Mouse (Mus musculus): ENCODE data around the gene Capns1. TPM values are rescaled to one million over a fixed set of nuclear protein-coding genes. Genes with fewer than 3 reads are reported as not detected.

The Capns1 gene
- polyA plus RNA-seq, 1 experiment, result 819 TPM

DNA sequence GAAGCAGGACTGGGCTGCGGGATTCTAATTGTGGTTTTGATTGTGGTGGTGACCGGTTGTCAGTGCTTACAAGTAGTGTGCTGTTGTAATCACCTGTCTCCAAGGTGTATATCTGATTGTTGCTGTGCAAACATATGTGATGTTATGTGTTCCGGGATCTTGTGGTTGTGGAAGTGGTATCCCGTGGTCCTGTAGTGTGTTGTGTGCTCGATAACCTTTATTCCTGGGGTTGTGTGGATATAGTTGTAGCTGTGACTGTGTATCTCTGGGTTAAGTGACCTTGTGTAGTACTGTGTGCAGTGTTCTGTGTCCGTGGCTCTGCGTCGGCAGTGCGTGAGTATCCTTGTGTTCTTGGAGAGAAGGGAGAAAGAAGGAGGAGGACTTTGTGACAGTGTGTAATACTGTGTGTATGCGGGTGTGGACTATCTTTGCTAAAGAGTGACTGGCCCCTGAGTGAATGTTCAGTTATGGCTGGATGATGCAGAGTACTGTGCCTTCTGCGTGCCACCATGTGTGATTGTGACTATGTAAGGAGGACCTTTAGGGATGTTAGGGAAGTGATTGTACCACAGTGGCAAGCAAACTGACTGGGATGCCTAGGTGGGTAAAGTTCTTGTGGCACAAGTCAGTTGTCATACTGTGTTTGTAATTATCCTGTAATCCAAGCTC is 28.2 kb downstream of the Capns1 start:
- WGBS, result 5% methylated on average over 11 of the region's 11 CpGs
- H3K27me3 ChIP-seq (ENCODE audit: control insufficient read depth, insufficient read depth, low read length), result no peaks in the 10 kb centered on the region
- no peaks in the 10 kb centered on the region for H3K36me3 ChIP-seq (ENCODE audit: control insufficient read depth, insufficient read depth, low read length)
- peak overlapping the region; percentile 68 for H3K4me3 ChIP-seq (ENCODE audit: low read depth, low read length)
- TF ChIP-seq POLR2A (IDR thresholded peaks at IDR 0.05; ENCODE audit: low read depth, low read length), result no peak
- no peak for TF ChIP-seq CTCF (IDR thresholded peaks at IDR 0.05; ENCODE audit: extremely low read depth, insufficient read length, insufficient replicate concordance, low read depth, low read length)
- H3K27ac ChIP-seq (ENCODE audit: insufficient read depth, low read depth, low read length), result peak overlapping the region; percentile 86
- no peaks in the 10 kb centered on the region for H3K4me1 ChIP-seq (ENCODE audit: control insufficient read depth, insufficient read depth, insufficient read length, low read length)

DNA sequence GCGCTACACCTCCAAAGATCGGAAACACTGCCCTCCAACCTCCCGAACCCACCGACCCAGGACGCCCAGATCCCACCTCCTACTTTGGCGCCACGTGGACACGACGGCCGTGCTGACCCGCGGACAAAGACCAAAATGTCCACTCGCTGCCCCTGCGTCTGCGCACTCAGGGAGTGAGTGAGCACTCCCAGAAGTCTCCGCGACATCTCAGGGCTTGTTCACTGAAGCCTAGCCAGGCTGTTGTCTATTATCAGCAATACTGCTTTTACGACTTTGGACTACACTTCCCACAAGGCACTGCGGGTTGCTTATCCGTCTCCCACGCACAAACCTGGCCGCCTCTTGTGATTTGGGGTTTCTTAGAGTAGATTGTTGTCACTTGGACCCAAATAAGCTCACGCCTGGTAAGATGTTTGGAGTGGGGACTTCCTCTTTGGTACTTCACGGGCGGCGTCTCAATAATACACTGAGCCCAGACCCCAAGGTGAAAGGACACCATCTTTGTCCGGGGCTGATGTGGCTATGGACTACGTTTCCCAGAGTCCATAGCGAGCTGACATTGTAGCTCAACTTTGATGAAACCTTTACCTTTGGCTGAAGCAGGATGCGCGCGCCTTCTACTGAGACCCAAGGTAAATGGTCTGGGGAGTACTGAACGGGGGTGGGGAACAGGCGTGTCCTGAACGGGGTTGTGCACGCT is 28.9 kb downstream of the Capns1 start, which contains the start of gene Zfp146:
Zfp146 (minus strand) TSS at position 168 of the 700 bp plus-strand sequence.
- H3K36me3 ChIP-seq (ENCODE audit: control insufficient read depth, insufficient read depth, low read length), result no peaks in the 10 kb centered on the region
- H3K27ac ChIP-seq (ENCODE audit: insufficient read depth, low read depth, low read length), result peak within 1 kb of the TSS; percentile 86
- H3K27me3 ChIP-seq (ENCODE audit: control insufficient read depth, insufficient read depth, low read length), result no peaks in the 10 kb centered on the region
- H3K4me1 ChIP-seq (ENCODE audit: control insufficient read depth, insufficient read depth, insufficient read length, low read length), result no peaks in the 10 kb centered on the region
- H3K4me3 ChIP-seq (ENCODE audit: low read depth, low read length), result peak within 1 kb of the TSS; percentile 68
- WGBS, result under 1% methylated on average over 36 of the region's 36 CpGs
- TF ChIP-seq POLR2A (IDR thresholded peaks at IDR 0.05; ENCODE audit: low read depth, low read length), result peak; percentile 86
- TF ChIP-seq CTCF (IDR thresholded peaks at IDR 0.05; ENCODE audit: extremely low read depth, insufficient read length, insufficient replicate concordance, low read depth, low read length), result no peak

DNA sequence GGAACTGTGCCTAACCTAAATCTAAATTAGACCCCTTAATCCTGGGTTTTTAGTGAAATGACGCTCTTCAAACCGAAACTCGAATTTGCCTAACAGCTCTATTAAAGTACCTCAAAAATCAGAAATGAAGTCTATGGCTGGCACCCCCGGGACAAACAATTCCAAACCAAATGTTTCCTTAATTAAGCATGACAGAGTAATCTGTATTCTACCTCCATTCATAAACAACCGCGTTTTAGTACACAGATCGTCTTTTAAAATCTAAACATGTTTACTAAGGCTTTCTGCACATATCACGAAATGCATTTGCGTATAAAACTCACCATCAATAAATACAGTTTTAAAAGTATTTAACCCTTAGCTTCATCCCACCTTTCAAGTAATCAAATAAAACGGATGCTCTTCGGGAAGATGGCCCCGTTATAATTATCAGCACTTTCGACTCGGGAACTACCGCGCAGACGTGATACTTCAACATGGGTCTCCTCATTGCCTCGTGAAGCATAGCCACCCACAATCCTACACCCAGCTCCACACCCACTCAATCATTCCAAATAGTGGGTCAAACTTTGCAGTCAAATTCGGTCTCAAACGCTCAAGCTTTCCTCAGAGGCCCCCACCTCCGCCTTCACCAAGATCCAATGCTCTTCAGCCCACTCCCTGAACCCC is 29.6 kb downstream of the Capns1 start:
- Histone ChIP-seq H3K27me3 (ENCODE audit: control insufficient read depth, insufficient read depth, low read length) (no peaks in the 10 kb centered on the region), H3K4me3 (ENCODE audit: low read depth, low read length) (peak overlapping the region; percentile 68), H3K27ac (ENCODE audit: insufficient read depth, low read depth, low read length) (peak overlapping the region; percentile 38), H3K4me1 (ENCODE audit: control insufficient read depth, insufficient read depth, insufficient read length, low read length) (no peaks in the 10 kb centered on the region), H3K36me3 (ENCODE audit: control insufficient read depth, insufficient read depth, low read length) (no peaks in the 10 kb centered on the region)
- TF ChIP-seq CTCF (IDR thresholded peaks at IDR 0.05; ENCODE audit: extremely low read depth, insufficient read length, insufficient replicate concordance, low read depth, low read length) (no peak), POLR2A (IDR thresholded peaks at IDR 0.05; ENCODE audit: low read depth, low read length) (no peak)
- 1% methylated on average over 21 of the region's 21 CpGs for WGBS

GRCm38 (mm10) chr7:30164745-30165144 is 33.9 kb downstream of the Capns1 start:
- WGBS, result 98% methylated on average over 2 of the region's 2 CpGs
- peaks cover 32% of the 10 kb centered on the region for H3K36me3 ChIP-seq (ENCODE audit: control insufficient read depth, insufficient read depth, low read length)
- H3K4me3 ChIP-seq (ENCODE audit: low read depth, low read length), result no peak overlapping the region
- H3K4me1 ChIP-seq (ENCODE audit: control insufficient read depth, insufficient read depth, insufficient read length, low read length), result no peaks in the 10 kb centered on the region
- no peak overlapping the region for H3K27ac ChIP-seq (ENCODE audit: insufficient read depth, low read depth, low read length)
- no peaks in the 10 kb centered on the region for H3K27me3 ChIP-seq (ENCODE audit: control insufficient read depth, insufficient read depth, low read length)
- TF ChIP-seq CTCF (IDR thresholded peaks at IDR 0.05; ENCODE audit: extremely low read depth, insufficient read length, insufficient replicate concordance, low read depth, low read length), result no peak
- no peak for TF ChIP-seq POLR2A (IDR thresholded peaks at IDR 0.05; ENCODE audit: low read depth, low read length)

DNA sequence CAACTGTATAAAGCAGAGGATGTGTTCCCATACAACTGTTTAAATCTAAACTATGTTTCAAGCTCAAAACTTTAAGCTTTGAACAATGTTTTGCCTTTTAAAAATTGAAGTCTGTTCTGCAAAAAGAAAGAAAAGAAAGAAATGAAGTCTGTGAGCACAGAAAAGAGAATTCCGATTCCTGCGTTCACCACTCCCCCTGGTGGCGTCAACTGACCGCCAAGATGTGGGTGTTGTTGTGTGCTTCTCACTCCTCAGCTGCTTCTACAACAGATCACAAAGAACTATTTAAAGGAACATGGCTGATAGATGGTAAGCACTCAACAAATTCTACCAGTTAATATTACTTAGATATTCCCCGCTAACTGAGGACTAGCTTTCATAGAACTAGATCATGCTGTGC is 35.5 kb downstream of the Capns1 start:
- 97% methylated on average over 5 of the region's 5 CpGs for WGBS
- TF ChIP-seq CTCF (IDR thresholded peaks at IDR 0.05; ENCODE audit: extremely low read depth, insufficient read length, insufficient replicate concordance, low read depth, low read length) (no peak), POLR2A (IDR thresholded peaks at IDR 0.05; ENCODE audit: low read depth, low read length) (no peak)
- H3K4me1 ChIP-seq (ENCODE audit: control insufficient read depth, insufficient read depth, insufficient read length, low read length), result no peaks in the 10 kb centered on the region
- H3K27me3 ChIP-seq (ENCODE audit: control insufficient read depth, insufficient read depth, low read length), result no peaks in the 10 kb centered on the region
- H3K27ac ChIP-seq (ENCODE audit: insufficient read depth, low read depth, low read length), result no peak overlapping the region
- H3K36me3 ChIP-seq (ENCODE audit: control insufficient read depth, insufficient read depth, low read length), result peaks cover 42% of the 10 kb centered on the region
- no peak overlapping the region for H3K4me3 ChIP-seq (ENCODE audit: low read depth, low read length)

GRCm38 (mm10) chr7:30155507-30155906 is 43.1 kb downstream of the Capns1 start:
- peaks cover 23% of the 10 kb centered on the region for H3K36me3 ChIP-seq (ENCODE audit: control insufficient read depth, insufficient read depth, low read length)
- no peak overlapping the region for H3K27ac ChIP-seq (ENCODE audit: insufficient read depth, low read depth, low read length)
- H3K4me1 ChIP-seq (ENCODE audit: control insufficient read depth, insufficient read depth, insufficient read length, low read length), result no peaks in the 10 kb centered on the region
- TF ChIP-seq POLR2A (IDR thresholded peaks at IDR 0.05; ENCODE audit: low read depth, low read length) (no peak), CTCF (IDR thresholded peaks at IDR 0.05; ENCODE audit: extremely low read depth, insufficient read length, insufficient replicate concordance, low read depth, low read length) (no peak)
- no peaks in the 10 kb centered on the region for H3K27me3 ChIP-seq (ENCODE audit: control insufficient read depth, insufficient read depth, low read length)
- no peak overlapping the region for H3K4me3 ChIP-seq (ENCODE audit: low read depth, low read length)
- 99% methylated on average over 3 of the region's 3 CpGs for WGBS

DNA sequence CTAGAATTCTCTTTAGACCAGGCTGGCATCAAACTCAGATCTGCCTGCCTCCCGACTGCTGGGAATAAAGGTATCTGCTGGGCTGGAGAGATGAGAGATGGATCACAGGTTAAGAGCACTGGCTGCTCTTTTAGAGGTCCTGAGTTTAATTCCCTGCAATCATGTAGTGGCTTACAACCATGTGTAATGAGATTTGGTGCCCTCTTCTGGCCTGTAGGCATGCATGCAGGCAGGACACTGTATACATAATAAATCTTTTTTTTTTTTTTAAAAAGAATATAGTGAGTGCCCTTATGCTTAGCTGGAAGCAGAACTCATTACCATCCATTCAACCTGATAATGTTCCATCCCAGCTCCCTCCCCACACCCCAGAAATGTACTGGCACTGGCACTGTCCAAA is 44.6 kb downstream of the Capns1 start:
- no peaks in the 10 kb centered on the region for H3K4me1 ChIP-seq (ENCODE audit: control insufficient read depth, insufficient read depth, insufficient read length, low read length)
- no peak overlapping the region for H3K4me3 ChIP-seq (ENCODE audit: low read depth, low read length)
- 94% methylated on average over 1 of the region's 1 CpGs for WGBS
- peaks cover 12% of the 10 kb centered on the region for H3K36me3 ChIP-seq (ENCODE audit: control insufficient read depth, insufficient read depth, low read length)
- no peak for TF ChIP-seq CTCF (IDR thresholded peaks at IDR 0.05; ENCODE audit: extremely low read depth, insufficient read length, insufficient replicate concordance, low read depth, low read length)
- no peak for TF ChIP-seq POLR2A (IDR thresholded peaks at IDR 0.05; ENCODE audit: low read depth, low read length)
- no peaks in the 10 kb centered on the region for H3K27me3 ChIP-seq (ENCODE audit: control insufficient read depth, insufficient read depth, low read length)
- H3K27ac ChIP-seq (ENCODE audit: insufficient read depth, low read depth, low read length), result no peak overlapping the region
